ENCODE assay signal across 16 mouse cellular contexts in the genomic region with DNA sequence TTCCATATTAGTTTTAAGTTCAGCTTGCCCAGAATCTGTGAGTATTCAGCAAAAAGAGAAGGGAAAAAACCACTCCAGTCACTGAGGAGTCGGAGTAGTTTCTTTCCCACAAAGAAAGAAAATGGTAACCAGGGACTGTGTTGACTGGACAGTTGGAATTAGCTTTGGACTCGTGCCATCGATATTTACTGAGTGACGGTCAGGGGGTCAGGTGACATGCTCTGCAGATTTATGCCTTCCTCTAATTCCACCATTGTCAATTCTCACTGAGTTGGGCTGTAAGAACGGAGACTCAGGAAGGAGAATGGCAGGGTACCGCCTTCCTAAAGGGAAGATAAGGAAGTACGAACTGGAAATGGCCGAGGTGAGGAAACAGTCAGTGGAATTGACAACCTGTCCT.
DNase-seq lines count a peak whose midpoint lies in the region; ATAC-seq and TF ChIP-seq lines count a peak whose summit lies in the region.
"Had no signal": no experiment of that assay in that cellular context is flagged by ENCODE, and none has a peak within 500 bp of the region (broad histone marks: within the 10 kb centered on the region; RNA-seq: fewer than 3 reads in every experiment).

No protein-coding gene starts in this region.

- H3K4me2 ChIP-seq in neural tube, embryonic 15.5 days = no peak overlapping the region
- H3K4me2 ChIP-seq: forebrain, embryonic 15.5 days; heart, embryonic 11.5 days had no signal

- no peak for TF ChIP-seq CTCF in kidney, adult 2 months (conservative IDR thresholded peaks at IDR 0.05; ENCODE audit: insufficient read depth, insufficient read length, low read depth, low read length)

- H3K9me3 ChIP-seq in heart, embryonic 10.5 days = no peaks in the 10 kb centered on the region
- H3K9me3 ChIP-seq in neural tube, embryonic 15.5 days (replicated peaks) = no peaks in the 10 kb centered on the region
- H3K9me3 ChIP-seq: forebrain, embryonic 15.5 days had no signal

- H3K4me3 ChIP-seq in heart, embryonic 10.5 days = no peak overlapping the region
- H3K4me3 ChIP-seq in kidney, adult 2 months (ENCODE audit: insufficient read depth, low read depth, low read length) = no peak overlapping the region
- H3K4me3 ChIP-seq in neural tube, embryonic 15.5 days (replicated peaks) = no peak overlapping the region
- H3K4me3 ChIP-seq: forebrain, embryonic 15.5 days had no signal

- TF ChIP-seq POLR2A in kidney, adult 2 months (IDR thresholded peaks at IDR 0.05; ENCODE audit: low read depth, low read length) = no peak

- no peaks in the 10 kb centered on the region for H3K36me3 ChIP-seq in heart, embryonic 10.5 days
- no peaks in the 10 kb centered on the region for H3K36me3 ChIP-seq in kidney, adult 2 months (ENCODE audit: control insufficient read depth, insufficient read depth, low read length)
- H3K36me3 ChIP-seq in neural tube, embryonic 15.5 days = no peaks in the 10 kb centered on the region
- H3K36me3 ChIP-seq: forebrain, embryonic 15.5 days had no signal

- ATAC-seq in neural tube, embryonic 15.5 days (ENCODE audit: low FRiP score) = no peak
- ATAC-seq: forebrain, embryonic 15.5 days had no signal

- WGBS in heart, embryonic 10.5 days = 57% methylated on average over 8 of the region's 8 CpGs
- 44% methylated on average over 8 of the region's 8 CpGs for WGBS in kidney, adult 2 months
- 49% methylated on average over 8 of the region's 8 CpGs for WGBS in neural tube, embryonic 15.5 days

- H3K27me3 ChIP-seq in heart, embryonic 10.5 days (ENCODE audit: insufficient read depth, poor library complexity, severe bottlenecking) = no peaks in the 10 kb centered on the region
- no peaks in the 10 kb centered on the region for H3K27me3 ChIP-seq in kidney, adult 2 months (replicated peaks; ENCODE audit: control insufficient read depth, insufficient read depth, low read length)
- no peaks in the 10 kb centered on the region for H3K27me3 ChIP-seq in neural tube, embryonic 15.5 days (replicated peaks)
- H3K27me3 ChIP-seq: CH12.LX had no signal

- H3K9ac ChIP-seq in neural tube, embryonic 15.5 days (replicated peaks) = no peak overlapping the region
- H3K9ac ChIP-seq: forebrain, embryonic 15.5 days had no signal

- no peak for DNase-seq in heart, embryonic 10.5 days (ENCODE audit: low spot score)
- no peak for DNase-seq in heart, adult 9 months (ENCODE audit: low spot score in 2 of 2)
- peak; percentile 74 for DNase-seq in kidney, adult 2 months
- no peak for DNase-seq in kidney, postnatal 4 days
- DNase-seq in kidney, postnatal 36 days = peak; percentile 44 to 64
- DNase-seq in cerebellum, adult 11 months = no peak
- DNase-seq in lung, postnatal 4 days = no peak
- DNase-seq: adrenal gland, postnatal 25 days; cerebellum, postnatal 10 days; gastrocnemius, postnatal 10 days; lung, postnatal 10 days; thymus, postnatal 25 days had no signal

- H3K27ac ChIP-seq in heart, embryonic 10.5 days = peak overlapping the region; percentile 38; the same call in 1 of the 2 replicates
- peak overlapping the region; percentile 42; the same call in 1 of the 2 replicates for H3K27ac ChIP-seq in kidney, adult 2 months (ENCODE audit: insufficient read depth, low read depth, low read length)
- H3K27ac ChIP-seq in neural tube, embryonic 15.5 days (replicated peaks) = peak overlapping the region; percentile 61
- H3K27ac ChIP-seq: forebrain, embryonic 15.5 days had no signal

- peaks cover 28% of the 10 kb centered on the region for H3K4me1 ChIP-seq in heart, embryonic 10.5 days
- peaks cover 17% of the 10 kb centered on the region; the same call in 1 of the 2 replicates for H3K4me1 ChIP-seq in kidney, adult 2 months (ENCODE audit: control insufficient read depth, insufficient read depth, low read length)
- H3K4me1 ChIP-seq in neural tube, embryonic 15.5 days = peaks cover 10% of the 10 kb centered on the region

Comparison
In these comparisons a context has a peak if more than half of its experiments do, and no peak if none do; other contexts are left out.
1. DNase-seq: peak in kidney, adult 2 months (single experiment) and kidney, postnatal 36 days (2 of 2); none in heart, embryonic 10.5 days (single experiment), heart, adult 9 months (0 of 2), kidney, postnatal 4 days (0 of 2), cerebellum, adult 11 months (single experiment) and lung, postnatal 4 days (0 of 2).
2. Peak in every context shown above with its lines, with median percentiles within 50 percentile points of each other: H3K27ac ChIP-seq.